Mouse (Mus musculus): ENCODE results near the gene Ptpra.

Gene Ptpra

GRCm38 (mm10) chr2:130449794-130450433 lies at the start of gene Ptpra:
Gene Ptpra (plus strand): TSS chr2:130450278.
- DNase-seq (ENCODE audit: low read depth, low spot score), result peak; percentile 71

- no peak for DNase-seq (ENCODE audit: low read depth, low spot score)
Observed at GRCm38 (mm10) chr2:130401891-130402290, 48.2 kb upstream of the Ptpra start.

- no peak for DNase-seq (ENCODE audit: low read depth, low spot score)
Observed at GRCm38 (mm10) chr2:130404939-130405338, 45.1 kb upstream of the Ptpra start, which contains the start of the genes Gm28372 and 1700020A23Rik. Gene Gm28372 (plus strand): TSS chr2:130405239. Gene 1700020A23Rik (plus strand): TSS chr2:130405259.

- DNase-seq (ENCODE audit: low read depth, low spot score), result no peak
Observed at GRCm38 (mm10) chr2:130406178-130406577, 43.9 kb upstream of the Ptpra start, which contains the start of gene Tmem239. Gene Tmem239 (plus strand): TSS chr2:130406478.

DNA sequence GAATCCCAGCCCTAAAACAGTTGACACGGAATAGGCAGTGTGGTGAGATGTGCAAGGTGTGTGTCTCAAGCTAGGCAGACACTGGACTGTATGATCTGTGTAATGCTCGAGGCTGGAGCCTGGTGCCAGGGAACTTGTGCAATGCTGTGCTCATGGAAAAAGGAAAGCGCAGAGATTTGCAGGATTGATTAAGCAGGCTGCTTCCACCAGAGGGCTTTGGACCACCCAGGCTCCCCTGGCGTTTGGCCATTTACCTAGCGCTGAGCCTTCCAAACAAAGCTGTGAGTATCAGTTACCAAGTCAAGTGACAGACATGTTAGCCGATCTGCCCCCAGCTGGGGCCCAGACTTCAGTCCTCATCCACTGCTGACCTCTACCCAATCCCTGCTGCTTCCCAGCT lies 41.9 kb upstream of the Ptpra start:
- no peak for DNase-seq (ENCODE audit: low read depth, low spot score)

GRCm38 (mm10) chr2:130411558-130412495 lies 38.3 kb upstream of the Ptpra start:
- peak; percentile 51 for DNase-seq (ENCODE audit: low read depth, low spot score)

- DNase-seq (ENCODE audit: low read depth, low spot score), result no peak
Observed at GRCm38 (mm10) chr2:130412775-130413174, 37.3 kb upstream of the Ptpra start.

DNA sequence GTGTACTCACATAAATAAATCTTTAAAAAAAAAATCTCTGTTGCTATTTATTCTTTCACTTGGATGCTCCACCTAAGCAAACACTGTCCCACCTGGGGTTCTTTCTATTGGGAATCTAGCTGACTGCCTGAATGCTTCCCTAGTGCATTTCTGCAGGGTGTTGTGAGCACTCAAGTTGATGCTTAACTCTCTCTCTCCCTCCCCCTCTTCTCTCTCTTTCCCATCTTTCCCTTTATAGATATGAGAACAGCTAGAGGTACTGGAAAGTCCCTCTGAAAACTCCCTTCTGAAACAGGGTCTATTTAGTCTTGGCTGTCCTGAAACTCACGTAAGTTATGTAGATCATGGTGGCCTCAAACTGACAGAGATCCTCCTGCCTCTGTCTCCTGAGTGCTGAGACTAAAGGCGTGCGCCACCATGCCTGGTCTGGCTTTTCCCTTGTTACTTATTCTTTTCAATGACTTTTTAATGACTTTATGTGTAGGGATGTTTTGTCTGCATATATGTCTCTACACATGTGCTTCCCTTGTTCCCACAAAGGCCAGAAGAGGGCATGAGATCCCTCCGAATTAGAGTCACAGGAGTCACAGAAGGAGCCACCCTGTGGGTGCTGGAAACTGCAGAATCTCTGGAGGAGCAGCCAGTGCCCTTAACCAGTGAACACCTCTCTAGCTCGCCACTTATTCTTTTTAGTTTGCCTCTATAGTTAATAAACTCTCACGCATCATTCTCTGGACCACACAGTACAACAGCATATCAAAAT lies 35.8 kb upstream of the Ptpra start:
- DNase-seq (ENCODE audit: low read depth, low spot score), result no peak

GRCm38 (mm10) chr2:130421781-130422620 lies 28.1 kb upstream of the Ptpra start:
- DNase-seq (ENCODE audit: low read depth, low spot score), result no peak

DNA sequence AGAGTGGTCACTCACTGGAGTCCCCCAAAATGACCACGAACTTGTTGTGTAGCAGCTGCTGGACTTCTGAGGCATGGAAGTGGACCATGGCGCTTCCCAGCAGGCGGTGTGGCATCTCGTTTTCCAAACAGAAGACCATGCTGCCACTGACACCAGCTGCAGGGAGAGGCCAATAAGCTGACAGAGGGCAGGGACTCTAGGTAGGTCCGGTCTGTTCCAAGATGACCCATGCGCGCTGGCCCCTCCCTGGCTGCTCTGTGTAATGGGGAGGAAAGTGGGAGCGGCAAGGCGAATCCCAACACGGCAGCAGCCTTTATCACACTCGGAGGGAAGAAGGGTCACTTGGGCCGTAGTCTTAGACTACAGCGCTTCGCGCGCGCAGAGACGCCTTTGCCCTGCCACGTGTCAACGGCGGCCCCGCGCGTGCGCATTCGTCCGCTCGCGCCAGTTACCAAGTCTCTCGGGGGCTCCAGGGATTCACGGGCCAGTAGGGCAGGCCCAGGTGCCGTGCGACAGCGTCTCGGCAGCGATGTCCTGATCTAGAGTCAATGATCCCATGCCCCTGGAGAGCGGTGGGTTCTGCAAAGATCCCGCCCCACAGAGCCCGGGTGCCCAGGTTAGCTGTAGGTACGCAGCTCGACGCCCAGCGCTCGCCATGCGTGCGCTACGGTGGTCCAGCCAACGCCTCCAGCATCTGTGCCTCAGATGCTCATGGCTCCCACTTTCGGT lies 26.5 kb upstream of the Ptpra start:
- no peak for DNase-seq (ENCODE audit: low read depth, low spot score)

DNA sequence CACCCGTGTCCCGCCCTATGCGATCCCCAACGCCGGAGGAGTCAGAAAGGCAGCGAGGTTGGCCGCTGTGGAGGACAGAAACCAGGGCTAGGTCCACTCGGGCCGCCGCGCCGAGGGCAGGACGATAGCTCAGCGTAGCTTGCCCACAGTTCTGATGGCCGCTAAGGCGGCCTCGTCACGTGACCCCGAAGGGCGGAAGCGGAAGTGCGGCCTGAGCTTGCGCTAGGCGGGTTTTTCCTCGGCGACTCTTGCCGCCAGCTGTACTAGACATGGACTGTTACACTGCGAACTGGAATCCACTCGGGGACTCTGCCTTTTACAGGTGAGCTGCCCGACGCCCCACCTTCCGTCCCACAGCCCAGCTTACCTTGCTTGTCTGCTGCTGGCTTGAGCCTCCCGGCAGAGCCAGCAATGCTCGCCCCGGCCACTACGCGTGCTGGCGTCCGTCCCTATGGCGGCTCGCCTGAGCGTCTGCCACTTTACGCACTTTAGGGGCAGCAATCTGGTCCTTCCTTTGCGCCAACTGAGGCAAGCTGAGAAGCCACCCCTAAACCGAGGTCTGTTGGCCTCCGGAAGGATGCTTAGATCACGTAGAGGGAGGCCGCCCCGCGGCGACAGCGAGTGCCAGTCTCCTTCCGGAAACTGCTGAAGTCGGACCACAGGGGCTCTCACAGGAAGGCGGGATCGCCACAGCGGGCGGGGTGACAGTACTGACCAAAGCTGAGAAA lies 25.8 kb upstream of the Ptpra start, which contains the start of the genes Vps16 and Pced1a:
TSS of gene Vps16 (plus strand) at position 214 of the 728 bp plus-strand sequence.
TSS of gene Pced1a (minus strand) at position 576 of the 728 bp plus-strand sequence.
- peak; percentile 83 for DNase-seq (ENCODE audit: low read depth, low spot score)

DNA sequence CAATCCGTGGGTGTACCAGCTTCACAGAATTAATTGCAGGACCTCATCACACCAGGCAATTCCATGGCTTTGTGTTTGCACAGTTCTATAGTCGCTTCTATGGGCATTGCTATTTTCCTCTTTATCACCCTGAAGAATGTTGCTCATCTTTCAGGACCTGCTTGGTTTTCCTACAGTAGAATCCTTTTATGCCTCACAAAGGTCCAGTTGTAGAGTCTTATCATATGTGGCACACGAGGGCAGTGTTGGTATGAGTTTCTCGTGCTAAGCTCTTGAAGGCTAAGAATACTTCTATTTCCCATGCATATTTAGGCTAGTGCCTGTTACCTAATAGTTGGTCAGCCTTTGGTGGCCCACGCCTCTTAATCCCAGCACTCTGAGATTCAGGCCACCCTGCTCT lies 25.0 kb upstream of the Ptpra start:
- no peak for DNase-seq (ENCODE audit: low read depth, low spot score)

DNA sequence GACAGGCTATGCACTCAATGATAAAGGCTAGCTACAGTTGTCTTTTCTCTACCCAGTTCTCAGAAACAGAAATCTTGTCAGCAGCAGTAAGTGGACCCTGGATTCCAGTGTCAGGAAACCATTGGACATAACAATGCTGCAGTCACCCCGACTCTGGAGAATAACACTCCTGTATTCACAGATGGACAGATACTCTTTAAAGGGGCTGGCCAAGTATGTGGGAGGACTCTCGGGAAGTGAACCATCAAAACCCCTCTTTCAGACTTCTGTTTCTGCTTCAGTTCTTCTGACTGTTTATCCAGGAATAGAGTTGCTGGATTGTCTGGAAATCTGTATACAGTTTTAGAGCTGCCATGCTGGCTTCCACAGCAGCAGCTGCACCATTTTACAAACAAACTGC lies 20.2 kb upstream of the Ptpra start:
- no peak for DNase-seq (ENCODE audit: low read depth, low spot score)

DNA sequence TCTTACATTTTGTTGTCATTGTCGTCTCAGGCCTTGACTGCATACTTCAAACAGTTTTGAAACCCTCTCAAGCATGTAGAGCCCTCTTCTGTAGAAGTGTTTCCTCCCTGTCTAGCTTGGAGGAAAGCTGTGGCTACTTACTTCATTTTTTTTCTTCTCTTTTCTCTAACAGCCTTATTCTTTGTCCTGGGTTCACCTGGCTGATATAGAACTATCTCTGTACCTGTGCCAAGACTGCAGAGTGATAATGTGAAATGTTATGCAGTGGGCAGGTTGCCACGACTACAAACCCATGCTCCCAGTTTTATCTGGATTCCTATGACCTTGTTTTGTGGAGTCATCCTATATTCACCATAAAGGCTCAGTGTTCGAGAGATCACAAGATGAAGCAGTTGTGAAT lies 19.6 kb upstream of the Ptpra start:
- no peak for DNase-seq (ENCODE audit: low read depth, low spot score)

DNA sequence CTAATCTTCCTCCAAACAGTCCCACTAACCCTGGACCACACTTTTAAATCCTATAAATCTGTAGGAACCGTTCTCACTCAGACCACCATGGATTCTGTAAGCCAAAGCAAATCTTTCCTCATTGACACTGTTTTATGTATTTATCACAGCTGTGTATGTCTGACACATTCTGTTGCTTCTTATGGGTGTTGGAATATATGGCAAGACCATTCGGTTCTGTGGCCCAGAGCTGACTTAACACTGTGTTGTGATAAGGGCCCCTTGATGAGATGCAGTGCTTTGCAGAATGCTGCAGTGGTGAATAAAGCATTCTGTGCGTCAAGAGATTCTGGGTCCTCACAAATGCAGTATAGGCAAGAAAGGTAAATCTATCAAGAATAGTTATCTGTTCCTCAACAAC lies 17.9 kb upstream of the Ptpra start:
- no peak for DNase-seq (ENCODE audit: low read depth, low spot score)

- no peak for DNase-seq (ENCODE audit: low read depth, low spot score)
Observed at GRCm38 (mm10) chr2:130433152-130433551, 16.9 kb upstream of the Ptpra start.

DNA sequence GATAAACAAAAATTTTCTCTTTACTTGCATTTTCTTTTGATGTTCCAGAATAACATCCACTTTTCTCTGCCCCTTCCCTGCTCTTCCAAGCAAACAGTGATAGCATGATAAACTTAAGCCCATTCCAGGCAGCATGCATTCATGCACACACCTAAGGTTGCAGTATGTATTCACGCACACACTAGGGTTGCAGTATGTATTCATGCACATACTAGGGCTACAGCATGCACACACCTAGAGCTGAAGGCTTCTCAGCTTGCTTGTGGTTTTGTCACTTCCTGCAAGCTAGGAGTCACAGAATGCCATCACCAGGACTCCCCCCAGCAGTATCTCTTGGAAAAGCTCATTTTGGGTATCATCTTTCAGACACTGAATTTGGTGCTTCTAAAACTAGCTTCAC lies 13.3 kb upstream of the Ptpra start:
- DNase-seq (ENCODE audit: low read depth, low spot score), result no peak

DNA sequence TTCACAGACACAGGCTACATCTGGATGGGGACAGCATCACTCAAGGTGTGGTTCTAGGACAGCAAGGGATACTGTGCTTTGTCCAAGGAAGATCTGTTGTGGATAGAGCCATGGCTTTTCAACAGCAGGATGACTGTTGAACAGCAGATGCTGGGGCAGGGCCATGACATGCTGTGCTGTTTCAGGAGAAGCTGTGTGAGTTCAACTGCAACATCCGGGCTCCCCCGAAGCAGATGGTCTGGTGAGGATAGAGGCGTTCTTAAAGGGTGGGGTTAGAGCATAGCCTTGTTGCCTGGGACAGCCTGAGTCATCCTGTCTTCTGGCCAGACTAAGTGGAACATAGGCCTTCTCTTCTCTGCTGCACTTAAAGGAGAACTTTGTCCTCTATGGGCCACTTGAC lies 11.2 kb upstream of the Ptpra start:
- no peak for DNase-seq (ENCODE audit: low read depth, low spot score)

DNA sequence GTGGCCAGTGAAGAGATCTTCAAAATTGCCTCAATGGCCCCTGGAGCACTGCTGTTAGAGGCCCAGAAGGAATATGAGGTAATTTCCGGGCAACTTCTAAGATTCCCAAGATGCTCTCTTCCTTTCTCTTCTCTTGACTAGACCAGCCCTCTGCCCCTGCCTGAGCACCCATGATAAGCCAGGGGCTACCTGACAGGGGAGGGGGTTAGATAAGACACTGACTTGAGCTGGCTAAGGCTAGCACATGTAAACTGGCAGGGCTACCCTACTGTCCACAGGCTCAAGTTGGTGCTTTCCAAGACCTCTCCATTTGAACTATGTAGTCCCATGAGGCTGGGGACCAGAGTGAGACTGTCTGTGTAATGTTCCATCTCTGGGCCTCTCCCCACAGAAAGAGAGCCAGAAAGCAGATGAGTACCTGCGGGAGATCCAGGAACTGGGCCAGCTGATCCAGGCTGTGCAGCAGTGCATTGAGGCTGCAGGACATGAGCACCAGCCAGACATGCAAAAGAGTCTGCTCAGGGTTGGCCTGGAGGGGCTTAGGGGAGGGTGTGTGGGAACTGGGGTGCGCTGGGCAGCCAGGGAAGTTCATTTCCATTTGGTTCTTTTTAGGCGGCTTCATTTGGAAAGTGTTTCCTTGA lies 10.1 kb upstream of the Ptpra start:
- DNase-seq (ENCODE audit: low read depth, low spot score), result no peak

Data from retina, adult 2 months (tissue).